Mouse (Mus musculus): ENCODE results near the gene Celsr1. TPM values are rescaled to one million over a fixed set of nuclear protein-coding genes. Genes with fewer than 3 reads are reported as not detected.

The Celsr1 gene
- total and polyA plus RNA-seq, 2 experiments = 2.4 to 11.5 TPM

GRCm38 (mm10) chr15:85897113-85897512 is 136.5 kb downstream of the Celsr1 start:
- H3K36me3 ChIP-seq (ENCODE audit: control insufficient read depth, insufficient read depth, low read length) = peaks cover 3% of the 10 kb centered on the region; the same call in 1 of the 2 replicates
- no peak for DNase-seq (ENCODE audit: extremely low read depth, low read depth, low spot score)
- TF ChIP-seq POLR2A (IDR thresholded peaks at IDR 0.05; ENCODE audit: extremely low read depth, insufficient read depth, low read length) (no peak), CTCF (IDR thresholded peaks at IDR 0.05; ENCODE audit: low read depth, low read length) (no peak)
- no peaks in the 10 kb centered on the region for H3K79me2 ChIP-seq (ENCODE audit: control insufficient read depth, insufficient read depth, low read length)
- H3K9ac ChIP-seq (ENCODE audit: low read depth, low read length) = no peak overlapping the region
- no peak overlapping the region for H3K4me3 ChIP-seq (ENCODE audit: insufficient read depth, low read depth, low read length)
- no peaks in the 10 kb centered on the region for H3K27me3 ChIP-seq (ENCODE audit: control insufficient read depth, insufficient read depth, low read length)
- WGBS = 84% methylated on average over 10 of the region's 10 CpGs
- H3K4me1 ChIP-seq (ENCODE audit: control insufficient read depth, insufficient read depth, low read length) = no peaks in the 10 kb centered on the region
- no peak overlapping the region for H3K27ac ChIP-seq (replicated peaks; ENCODE audit: insufficient read depth, low read depth, low read length)

- Histone ChIP-seq H3K79me2 (ENCODE audit: control insufficient read depth, insufficient read depth, low read length) (no peaks in the 10 kb centered on the region), H3K27ac (replicated peaks; ENCODE audit: insufficient read depth, low read depth, low read length) (no peak overlapping the region), H3K36me3 (ENCODE audit: control insufficient read depth, insufficient read depth, low read length) (peaks cover 7% of the 10 kb centered on the region; the same call in 1 of the 2 replicates), H3K27me3 (ENCODE audit: control insufficient read depth, insufficient read depth, low read length) (no peaks in the 10 kb centered on the region), H3K4me1 (ENCODE audit: control insufficient read depth, insufficient read depth, low read length) (no peaks in the 10 kb centered on the region), H3K9ac (ENCODE audit: low read depth, low read length) (no peak overlapping the region), H3K4me3 (ENCODE audit: insufficient read depth, low read depth, low read length) (no peak overlapping the region)
- 37% methylated on average over 8 of the region's 8 CpGs for WGBS
- peak; percentile 55 for DNase-seq (ENCODE audit: extremely low read depth, low read depth, low spot score)
- TF ChIP-seq CTCF (IDR thresholded peaks at IDR 0.05; ENCODE audit: low read depth, low read length) (peak; percentile 88), POLR2A (IDR thresholded peaks at IDR 0.05; ENCODE audit: extremely low read depth, insufficient read depth, low read length) (no peak)
Measured at GRCm38 (mm10) chr15:85896284-85896683, 137.3 kb downstream of the Celsr1 start.

DNA sequence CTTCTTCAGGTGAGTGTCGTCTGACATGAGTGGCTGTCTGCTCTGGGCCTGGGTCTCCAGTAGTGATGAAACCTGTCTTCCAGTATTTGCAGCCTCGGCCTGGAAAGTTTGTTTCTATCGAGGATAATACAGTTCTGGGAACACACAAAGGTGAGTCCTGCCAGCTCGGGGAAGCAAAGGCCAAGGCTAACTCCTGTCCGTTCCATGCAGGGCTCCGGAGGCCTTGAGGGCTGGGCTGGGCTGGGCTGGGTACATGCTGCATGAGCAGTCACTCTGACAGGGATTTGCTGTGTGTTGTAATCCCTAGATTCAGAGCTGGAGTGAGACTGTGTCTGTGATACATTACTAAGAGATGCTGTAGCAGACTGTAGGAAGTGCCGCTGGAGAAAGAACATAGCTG is 139.7 kb downstream of the Celsr1 start:
- Histone ChIP-seq H3K4me3 (ENCODE audit: insufficient read depth, low read depth, low read length) (no peak overlapping the region), H3K36me3 (ENCODE audit: control insufficient read depth, insufficient read depth, low read length) (peaks cover 14% of the 10 kb centered on the region), H3K27me3 (ENCODE audit: control insufficient read depth, insufficient read depth, low read length) (no peaks in the 10 kb centered on the region), H3K9ac (ENCODE audit: low read depth, low read length) (no peak overlapping the region), H3K79me2 (ENCODE audit: control insufficient read depth, insufficient read depth, low read length) (no peaks in the 10 kb centered on the region), H3K4me1 (ENCODE audit: control insufficient read depth, insufficient read depth, low read length) (no peaks in the 10 kb centered on the region), H3K27ac (replicated peaks; ENCODE audit: insufficient read depth, low read depth, low read length) (no peak overlapping the region)
- peak; percentile 27 for DNase-seq (ENCODE audit: extremely low read depth, low read depth, low spot score)
- WGBS = 61% methylated on average over 7 of the region's 7 CpGs
- TF ChIP-seq CTCF (IDR thresholded peaks at IDR 0.05; ENCODE audit: low read depth, low read length) (no peak), POLR2A (IDR thresholded peaks at IDR 0.05; ENCODE audit: extremely low read depth, insufficient read depth, low read length) (no peak)

DNA sequence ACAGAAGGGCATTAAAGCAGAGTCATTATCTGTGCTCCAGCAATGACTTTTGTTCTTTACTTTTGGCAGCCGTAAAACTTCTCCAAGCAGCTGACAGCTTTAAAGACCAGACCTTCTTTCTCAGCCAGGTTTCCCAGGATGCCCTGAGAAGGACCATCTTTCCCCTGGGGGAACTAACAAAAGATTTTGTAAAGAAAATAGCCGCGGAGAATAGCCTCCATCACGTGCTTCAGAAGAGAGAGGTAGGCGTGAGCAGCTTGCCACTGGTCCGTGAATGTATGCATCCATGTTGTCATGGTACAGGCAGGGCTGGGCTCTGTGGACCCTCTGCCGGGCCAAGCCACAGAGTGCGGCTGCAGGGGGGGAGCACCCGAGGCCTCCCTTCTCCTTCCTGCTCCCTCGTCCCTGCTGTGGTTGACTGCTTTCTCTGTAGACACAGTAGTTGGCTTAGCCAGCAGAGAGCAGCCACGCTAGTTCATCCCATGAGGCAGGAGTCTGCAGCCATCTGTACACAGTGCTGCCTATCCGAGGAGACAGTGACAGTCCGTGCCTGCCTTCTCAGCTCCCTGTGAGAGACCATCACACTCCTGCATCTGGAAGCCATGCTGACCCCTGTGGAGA is 141.0 kb downstream of the Celsr1 start:
- no peaks in the 10 kb centered on the region for H3K27me3 ChIP-seq (ENCODE audit: control insufficient read depth, insufficient read depth, low read length)
- no peak overlapping the region for H3K4me3 ChIP-seq (ENCODE audit: insufficient read depth, low read depth, low read length)
- no peak overlapping the region for H3K27ac ChIP-seq (replicated peaks; ENCODE audit: insufficient read depth, low read depth, low read length)
- H3K9ac ChIP-seq (ENCODE audit: low read depth, low read length) = no peak overlapping the region
- H3K36me3 ChIP-seq (ENCODE audit: control insufficient read depth, insufficient read depth, low read length) = peaks cover 18% of the 10 kb centered on the region
- no peaks in the 10 kb centered on the region for H3K4me1 ChIP-seq (ENCODE audit: control insufficient read depth, insufficient read depth, low read length)
- no peak for DNase-seq (ENCODE audit: extremely low read depth, low read depth, low spot score)
- no peaks in the 10 kb centered on the region for H3K79me2 ChIP-seq (ENCODE audit: control insufficient read depth, insufficient read depth, low read length)
- whole genome bisulfite sequencing = 92% methylated on average over 13 of the region's 13 CpGs
- no peak for TF ChIP-seq POLR2A (IDR thresholded peaks at IDR 0.05; ENCODE audit: extremely low read depth, insufficient read depth, low read length)
- TF ChIP-seq CTCF (IDR thresholded peaks at IDR 0.05; ENCODE audit: low read depth, low read length) = no peak

DNA sequence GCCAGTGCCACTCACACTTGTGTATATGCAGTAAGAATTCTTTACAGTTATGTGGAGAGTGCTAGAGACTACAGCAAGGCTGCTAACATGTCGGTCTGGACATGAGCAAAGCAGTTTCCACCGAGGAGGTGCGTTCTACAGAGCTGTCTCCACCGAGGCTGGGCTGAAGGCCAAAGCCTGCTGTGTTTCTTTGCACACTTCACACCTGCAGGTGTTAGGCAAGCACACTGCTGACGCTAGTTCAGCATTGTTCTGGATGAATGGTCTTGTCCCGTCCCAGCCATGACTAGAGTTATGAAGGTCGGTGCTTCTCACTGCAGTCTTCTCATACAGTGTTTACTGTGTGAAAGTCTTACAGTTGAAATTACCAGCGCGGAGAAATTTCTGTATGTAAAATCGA is 141.6 kb downstream of the Celsr1 start:
- H3K4me3 ChIP-seq (ENCODE audit: insufficient read depth, low read depth, low read length) = no peak overlapping the region

GRCm38 (mm10) chr15:85889235-85889634 is 144.3 kb downstream of the Celsr1 start:
- peaks cover 31% of the 10 kb centered on the region for H3K36me3 ChIP-seq (ENCODE audit: control insufficient read depth, insufficient read depth, low read length)
- 91% methylated on average over 4 of the region's 4 CpGs for WGBS

More for the DNA sequence above, 141.6 kb downstream of the Celsr1 start:
- H3K36me3 ChIP-seq (ENCODE audit: control insufficient read depth, insufficient read depth, low read length) = peaks cover 18% of the 10 kb centered on the region
- TF ChIP-seq POLR2A (IDR thresholded peaks at IDR 0.05; ENCODE audit: extremely low read depth, insufficient read depth, low read length) = no peak
- no peak for TF ChIP-seq CTCF (IDR thresholded peaks at IDR 0.05; ENCODE audit: low read depth, low read length)
- 88% methylated on average over 10 of the region's 10 CpGs for WGBS
- H3K27me3 ChIP-seq (ENCODE audit: control insufficient read depth, insufficient read depth, low read length) = no peaks in the 10 kb centered on the region
- H3K79me2 ChIP-seq (ENCODE audit: control insufficient read depth, insufficient read depth, low read length) = no peaks in the 10 kb centered on the region
- DNase-seq (ENCODE audit: extremely low read depth, low read depth, low spot score) = no peak
- H3K9ac ChIP-seq (ENCODE audit: low read depth, low read length) = no peak overlapping the region
- H3K4me1 ChIP-seq (ENCODE audit: control insufficient read depth, insufficient read depth, low read length) = no peaks in the 10 kb centered on the region
- no peak overlapping the region for H3K27ac ChIP-seq (replicated peaks; ENCODE audit: insufficient read depth, low read depth, low read length)

More at GRCm38 (mm10) chr15:85889235-85889634, 144.3 kb downstream of the Celsr1 start:
- no peak overlapping the region for H3K9ac ChIP-seq (ENCODE audit: low read depth, low read length)
- no peak for DNase-seq (ENCODE audit: extremely low read depth, low read depth, low spot score)
- no peak overlapping the region for H3K27ac ChIP-seq (replicated peaks; ENCODE audit: insufficient read depth, low read depth, low read length)
- H3K79me2 ChIP-seq (ENCODE audit: control insufficient read depth, insufficient read depth, low read length) = no peaks in the 10 kb centered on the region
- H3K4me1 ChIP-seq (ENCODE audit: control insufficient read depth, insufficient read depth, low read length) = no peaks in the 10 kb centered on the region
- no peak overlapping the region for H3K4me3 ChIP-seq (ENCODE audit: insufficient read depth, low read depth, low read length)
- H3K27me3 ChIP-seq (ENCODE audit: control insufficient read depth, insufficient read depth, low read length) = no peaks in the 10 kb centered on the region
- no peak for TF ChIP-seq POLR2A (IDR thresholded peaks at IDR 0.05; ENCODE audit: extremely low read depth, insufficient read depth, low read length)
- no peak for TF ChIP-seq CTCF (IDR thresholded peaks at IDR 0.05; ENCODE audit: low read depth, low read length)
